Mouse (Mus musculus) CD4-positive helper T cell, adult 2 months (primary cell): Measurements from ENCODE around the gene Parp14.
"Not testable (repeated sequence)": the region's sequence is repeated elsewhere in the genome, so short reads cannot be mapped to it uniquely, and the experiment has no call there.

ENCODE experiments used
- DNase-seq: peaks from one replicate; pipeline ENCODE4 v3.0.0-alpha.2; 2012; ENCODE audit warnings: low read depth, missing footprints, low spot score

Parp14 gene

GRCm38 (mm10) chr16:35871048-35871851 lies at the start of gene Parp14:
Parp14 (minus strand) TSS chr16:35871544.
- DNase-seq = peak; percentile 75

- peak; percentile 75 for DNase-seq
Observed at GRCm38 (mm10) chr16:35918721-35919543, 47.6 kb upstream of the Parp14 start.

- DNase-seq = no peak
Observed at GRCm38 (mm10) chr16:35914301-35914700, 43.0 kb upstream of the Parp14 start.

DNA sequence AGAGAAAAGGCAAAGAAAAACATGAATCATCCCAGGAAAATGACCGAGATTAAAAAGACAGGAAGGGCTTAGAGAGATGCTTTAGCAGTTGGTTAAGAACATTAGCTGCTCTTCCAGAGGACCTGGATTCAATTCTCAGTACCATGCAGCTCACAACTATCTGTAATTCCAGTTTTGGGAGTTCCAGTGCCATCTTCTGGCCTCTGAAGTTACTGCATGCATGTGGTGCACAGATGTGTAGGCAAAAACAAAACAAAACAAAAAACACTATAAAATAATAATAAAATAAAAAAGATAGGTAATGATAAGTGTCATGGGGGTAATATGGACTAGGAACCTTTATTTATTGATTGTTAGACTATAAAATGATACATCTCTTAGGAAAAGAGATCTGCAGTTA lies 42.2 kb upstream of the Parp14 start:
- peak; percentile 40 for DNase-seq

- DNase-seq = no peak
Observed at GRCm38 (mm10) chr16:35911449-35911848, 40.1 kb upstream of the Parp14 start.

DNA sequence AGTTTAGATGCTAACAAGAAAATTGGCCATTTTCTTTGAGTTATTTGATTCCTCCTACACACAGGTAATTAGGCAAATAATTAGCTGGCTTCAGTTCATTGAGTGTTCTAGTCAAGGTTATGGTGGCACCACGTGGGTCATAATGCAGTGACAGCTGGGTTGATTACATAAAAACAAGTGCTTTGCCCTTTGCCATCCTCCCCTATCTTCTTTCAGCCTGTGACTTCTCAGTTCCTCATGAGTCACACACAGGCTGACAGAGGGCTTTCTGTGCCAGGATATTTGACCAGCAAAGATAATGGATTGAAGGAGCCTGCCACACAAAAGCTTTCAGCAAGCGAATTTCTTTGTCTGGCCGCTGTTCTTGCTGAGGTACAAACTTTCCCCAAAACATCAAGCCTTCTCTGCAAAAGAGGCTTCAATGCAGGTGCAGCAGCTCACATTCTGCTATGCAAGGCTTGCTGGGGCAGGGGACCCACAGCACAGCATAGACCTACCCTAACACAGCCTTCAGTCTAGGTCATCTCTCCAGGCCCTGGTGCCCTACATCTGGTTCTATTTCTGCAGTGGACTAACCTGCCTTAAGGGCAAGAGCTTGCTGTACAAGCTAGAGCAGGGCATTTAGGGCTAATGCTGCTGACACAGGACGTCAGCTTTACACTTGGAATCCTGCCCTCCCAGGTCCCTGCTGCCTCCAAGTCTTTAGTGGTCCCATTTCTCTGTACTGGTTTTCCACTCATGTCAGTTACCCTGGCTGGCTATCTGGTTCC lies 36.3 kb upstream of the Parp14 start:
- DNase-seq = no peak

DNA sequence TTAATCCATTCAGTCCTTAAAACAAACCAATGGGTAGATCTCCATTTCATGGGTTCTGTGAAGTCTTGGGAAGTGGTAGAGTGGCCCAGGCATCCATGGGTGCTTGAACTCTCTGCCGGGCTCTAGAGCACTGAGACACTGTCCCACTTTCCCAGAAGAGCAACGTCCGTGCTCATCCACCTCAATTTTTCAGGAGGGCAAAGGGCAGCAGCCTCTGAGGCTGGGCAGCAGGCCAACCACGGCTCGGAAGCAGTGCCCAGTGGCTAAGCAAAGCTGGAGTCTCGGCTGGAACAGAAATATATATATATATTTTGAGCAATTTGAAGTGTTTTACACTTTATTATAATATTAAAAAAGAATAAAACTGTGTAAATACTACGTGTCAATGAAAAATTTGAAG lies 35.5 kb upstream of the Parp14 start:
- no peak for DNase-seq

GRCm38 (mm10) chr16:35905819-35906485 lies 34.6 kb upstream of the Parp14 start:
- peak; percentile 11 for DNase-seq

GRCm38 (mm10) chr16:35905355-35905754 lies 34.0 kb upstream of the Parp14 start:
- peak; percentile 68 for DNase-seq

- DNase-seq = no peak
Observed at GRCm38 (mm10) chr16:35904121-35904736, 32.9 kb upstream of the Parp14 start.

GRCm38 (mm10) chr16:35903014-35903640 lies 31.8 kb upstream of the Parp14 start:
- no peak for DNase-seq

DNA sequence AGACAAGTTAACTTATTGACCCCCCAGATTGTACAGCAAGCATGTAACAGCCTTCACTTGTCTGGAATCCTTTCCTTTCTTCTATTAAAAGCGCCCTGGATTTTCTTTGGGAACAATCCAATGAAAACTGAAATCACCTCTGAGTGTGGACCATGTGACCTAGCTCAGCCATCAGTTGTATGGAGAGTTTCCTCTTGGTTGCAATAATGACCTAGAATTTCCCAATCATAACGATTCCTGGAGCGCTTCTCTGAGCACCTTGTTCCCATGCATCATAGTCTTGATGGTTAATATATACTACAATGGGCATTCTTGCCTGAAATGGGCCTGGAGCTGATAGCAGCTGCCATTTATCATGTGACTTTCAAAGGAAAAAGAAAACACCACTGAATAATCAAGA lies 29.2 kb upstream of the Parp14 start:
- DNase-seq = no peak

DNA sequence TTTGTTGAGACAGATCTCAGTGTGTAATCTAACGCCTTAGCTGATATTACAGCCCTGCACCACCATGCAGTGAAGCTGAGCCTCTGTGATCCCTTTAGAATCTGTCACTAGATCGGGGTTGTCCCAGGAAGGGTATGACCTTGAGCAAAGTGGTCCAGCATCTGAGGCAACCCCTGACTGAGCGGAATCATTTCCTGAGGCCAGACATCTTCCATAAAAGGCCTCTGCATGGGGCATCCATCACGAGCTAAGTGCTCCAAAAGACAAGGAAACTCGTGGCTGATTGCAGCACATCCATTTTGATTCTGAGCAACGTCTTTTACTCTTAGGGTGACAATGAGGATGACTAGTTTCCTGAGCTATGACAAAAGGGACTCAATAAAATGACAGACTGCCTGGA lies 23.7 kb upstream of the Parp14 start:
- no peak for DNase-seq

GRCm38 (mm10) chr16:35891603-35892002 lies 20.3 kb upstream of the Parp14 start:
- not testable (repeated sequence) for DNase-seq

GRCm38 (mm10) chr16:35890645-35891044 lies 19.3 kb upstream of the Parp14 start:
- no peak for DNase-seq

- no peak for DNase-seq
Observed at GRCm38 (mm10) chr16:35888910-35889309, 17.6 kb upstream of the Parp14 start.

DNA sequence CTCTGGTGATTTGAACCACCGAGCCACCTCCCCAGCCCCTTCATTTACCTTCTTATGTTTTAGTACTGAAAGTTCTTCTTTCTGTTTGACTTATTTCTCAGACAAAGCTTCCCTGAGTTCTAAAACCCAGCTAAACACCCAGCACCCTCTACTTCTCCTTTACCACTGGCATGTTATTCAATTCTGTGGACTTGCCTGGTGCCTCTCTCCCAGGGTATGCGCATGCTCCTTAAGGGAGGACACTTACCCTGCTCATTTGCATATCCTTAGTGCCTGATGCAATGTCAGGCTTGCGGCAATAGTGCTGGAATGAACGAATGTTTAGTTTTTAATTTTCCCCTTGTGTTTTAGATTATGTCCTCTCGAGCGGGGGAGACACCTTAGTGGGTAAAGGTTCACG lies 16.8 kb upstream of the Parp14 start:
- DNase-seq = no peak

DNA sequence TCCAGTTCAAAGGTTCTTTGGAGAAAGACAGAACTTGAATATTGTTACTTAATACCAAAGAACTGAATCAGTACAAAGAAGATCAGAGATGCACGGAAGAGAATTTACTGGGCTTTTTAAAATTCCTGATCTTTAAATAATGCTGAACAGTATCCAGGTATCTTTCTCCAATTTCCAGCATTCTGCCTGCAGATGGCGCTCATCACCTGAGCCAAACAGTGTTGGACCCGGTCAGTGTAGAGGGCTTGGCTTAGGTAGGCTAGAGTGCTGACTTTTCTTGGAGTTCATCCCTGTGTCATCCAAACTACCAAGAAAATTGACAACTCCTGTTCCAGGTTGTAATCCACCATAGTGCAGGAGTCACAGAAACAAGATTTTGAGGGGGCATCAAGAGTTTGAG lies 3.1 kb upstream of the Parp14 start:
- peak; percentile 72 for DNase-seq

GRCm38 (mm10) chr16:35872410-35873006 lies 1.2 kb upstream of the Parp14 start:
- DNase-seq = peak; percentile 29

- no peak for DNase-seq
Observed at GRCm38 (mm10) chr16:35871898-35872297, 554 bp upstream of the Parp14 start.
